Mouse (Mus musculus) v-Abl transformed pro-B cells (cell line): ENCODE results near the gene Slc38a3.

Source experiments
- in situ Hi-C, 2 experiments: fragments of 400-800 bp; cut with MboI; formaldehyde crosslinking; loops; one replicate each; pipeline ENCODE4 v1.15.1; 2025; ENCODE audit not compliant: unreplicated experiment in 2 of 2

Slc38a3 gene

GRCm38 (mm10) chr9:107627387-107628255, 41.7 kb downstream of the Slc38a3 start:
- in situ Hi-C loops, result loop anchor here in 1 of 2 experiments (25.0 kb wide), 1 partner anchor 435 kb away; the partner anchor contains the start of gene Amigo3

GRCm38 (mm10) chr9:107626844-107627277, 42.5 kb downstream of the Slc38a3 start:
- in situ Hi-C loops, result loop anchor here in 1 of 2 experiments (25.0 kb wide), 1 partner anchor 435 kb away; the partner anchor contains the start of gene Amigo3

DNA sequence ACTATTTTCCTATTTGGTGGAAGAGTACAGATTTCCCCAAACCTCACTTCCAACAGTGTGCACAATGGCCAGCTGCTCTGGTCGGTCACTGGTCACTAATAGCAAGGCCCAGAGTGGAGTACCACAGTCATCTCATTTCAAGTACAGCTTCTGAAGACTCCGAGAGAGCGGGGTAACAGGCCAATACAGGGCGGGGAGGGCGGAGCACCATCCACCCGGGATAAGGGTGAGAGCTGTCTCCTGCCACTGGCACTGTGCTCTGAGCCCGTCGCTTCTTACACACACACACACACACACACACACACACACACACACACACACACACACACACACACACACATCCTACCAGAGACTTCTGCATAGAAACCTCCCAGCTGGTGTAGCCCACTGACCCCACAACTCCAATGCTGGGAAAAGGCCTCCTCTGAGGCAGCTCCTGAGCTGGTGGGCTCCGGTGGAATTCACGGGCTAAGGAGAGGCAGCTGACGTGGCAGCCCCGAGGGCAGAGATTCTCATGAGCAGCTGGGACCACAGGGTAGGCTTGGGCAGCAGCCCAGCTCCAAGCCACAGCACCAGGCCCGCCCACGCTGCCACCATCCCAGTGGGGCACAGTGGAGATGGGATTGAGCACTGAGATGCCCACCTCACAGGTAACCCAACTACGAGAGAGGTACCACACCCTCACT, 43.0 kb downstream of the Slc38a3 start:
- in situ Hi-C loops, result loop anchor here in 1 of 2 experiments (25.0 kb wide), 1 partner anchor 436 kb away; the partner anchor contains the start of gene Amigo3

- in situ Hi-C loops, result loop anchor here in 1 of 2 experiments (25.0 kb wide), 1 partner anchor 437 kb away; the partner anchor contains the start of gene Amigo3
Observed at GRCm38 (mm10) chr9:107625351-107626128, 43.8 kb downstream of the Slc38a3 start.

DNA sequence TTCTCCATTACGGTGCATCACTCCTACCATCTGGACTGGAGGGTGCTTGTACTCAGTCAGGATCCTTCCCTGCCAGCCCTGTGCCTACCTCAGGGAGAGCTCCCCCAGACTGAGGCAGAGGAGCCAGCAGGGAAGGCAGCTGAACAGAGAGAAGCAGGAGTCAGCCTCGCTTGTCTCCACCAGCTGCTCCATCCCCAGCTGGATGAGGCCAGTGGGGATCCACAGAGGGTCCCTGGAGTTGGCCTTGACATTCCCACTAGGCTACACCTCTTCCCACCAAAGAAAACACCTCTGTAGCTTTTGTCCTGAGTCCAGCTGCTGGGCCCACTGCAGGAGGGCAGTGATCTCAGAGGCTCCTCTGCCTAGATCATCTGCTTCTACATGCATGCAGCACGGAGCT, 44.4 kb downstream of the Slc38a3 start:
- in situ Hi-C loops, result loop anchor here in 1 of 2 experiments (25.0 kb wide), 1 partner anchor 437 kb away; the partner anchor contains the start of gene Amigo3

DNA sequence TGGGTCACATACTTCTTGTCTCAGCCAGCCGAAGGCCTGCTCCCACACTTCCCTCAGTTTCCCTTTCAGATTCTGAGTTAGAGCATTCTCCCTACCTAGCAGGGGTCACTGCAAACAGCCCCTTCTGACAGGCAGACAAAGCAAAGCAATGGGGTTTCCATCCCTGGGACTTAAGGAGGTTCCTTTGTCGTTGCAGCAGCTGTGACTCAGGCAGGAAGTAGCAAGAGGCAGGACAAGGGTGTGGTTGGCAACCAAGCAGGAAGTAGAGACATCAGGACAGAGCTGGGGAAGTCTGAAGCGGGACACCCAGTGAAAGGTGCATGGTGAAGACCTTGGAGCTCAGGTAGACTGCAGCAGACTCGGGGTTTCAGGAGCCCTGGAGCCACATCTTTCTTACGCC, 44.8 kb downstream of the Slc38a3 start:
- in situ Hi-C loops, result no loop called here

DNA sequence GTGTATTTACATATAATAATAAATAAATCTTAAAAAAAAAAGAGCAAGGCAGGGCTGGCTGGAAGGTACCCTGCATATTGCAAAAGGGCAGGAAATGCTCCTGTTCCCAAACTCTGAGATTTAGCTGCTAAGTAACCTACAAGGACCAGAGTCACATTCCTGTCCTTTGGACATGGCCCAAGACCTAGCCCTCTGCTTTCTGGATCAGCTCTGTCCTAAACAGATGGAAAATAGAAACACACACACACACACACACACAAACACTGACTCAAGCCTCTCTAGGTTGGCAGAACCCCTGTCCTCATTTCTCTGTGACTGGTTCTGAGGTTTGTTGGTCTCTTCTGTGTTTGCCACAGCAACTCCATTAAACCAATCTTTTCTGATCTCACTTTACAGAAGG, 48.4 kb downstream of the Slc38a3 start:
- in situ Hi-C loops, result no loop called here

- in situ Hi-C loops, result no loop called here
Observed at GRCm38 (mm10) chr9:107619546-107619879, 49.8 kb downstream of the Slc38a3 start.

GRCm38 (mm10) chr9:107618778-107619545, 50.4 kb downstream of the Slc38a3 start:
- in situ Hi-C loops, result no loop called here

GRCm38 (mm10) chr9:107618098-107618497, 51.2 kb downstream of the Slc38a3 start:
- in situ Hi-C loops, result no loop called here

GRCm38 (mm10) chr9:107617461-107617860, 51.9 kb downstream of the Slc38a3 start:
- in situ Hi-C loops, result no loop called here

DNA sequence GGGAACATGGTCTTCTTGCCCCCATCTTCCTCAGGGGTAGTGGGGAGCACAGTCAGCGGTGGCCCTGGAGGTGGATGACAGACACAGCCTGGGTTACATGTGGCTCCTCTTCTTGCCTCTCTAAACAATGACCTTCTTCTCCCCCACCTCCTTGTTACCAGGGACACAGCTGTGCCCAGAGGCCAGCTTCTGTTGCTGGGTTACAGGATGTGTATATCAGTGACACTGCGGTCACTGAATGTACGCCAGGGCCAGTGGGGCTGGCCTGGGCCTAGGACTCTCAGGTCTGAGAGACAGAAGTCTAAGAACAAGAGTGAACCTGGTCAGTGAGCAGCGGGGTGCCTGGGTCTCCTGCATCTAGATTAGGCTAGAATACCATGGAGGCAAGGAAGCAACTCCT, 54.3 kb downstream of the Slc38a3 start:
- in situ Hi-C loops, result no loop called here

DNA sequence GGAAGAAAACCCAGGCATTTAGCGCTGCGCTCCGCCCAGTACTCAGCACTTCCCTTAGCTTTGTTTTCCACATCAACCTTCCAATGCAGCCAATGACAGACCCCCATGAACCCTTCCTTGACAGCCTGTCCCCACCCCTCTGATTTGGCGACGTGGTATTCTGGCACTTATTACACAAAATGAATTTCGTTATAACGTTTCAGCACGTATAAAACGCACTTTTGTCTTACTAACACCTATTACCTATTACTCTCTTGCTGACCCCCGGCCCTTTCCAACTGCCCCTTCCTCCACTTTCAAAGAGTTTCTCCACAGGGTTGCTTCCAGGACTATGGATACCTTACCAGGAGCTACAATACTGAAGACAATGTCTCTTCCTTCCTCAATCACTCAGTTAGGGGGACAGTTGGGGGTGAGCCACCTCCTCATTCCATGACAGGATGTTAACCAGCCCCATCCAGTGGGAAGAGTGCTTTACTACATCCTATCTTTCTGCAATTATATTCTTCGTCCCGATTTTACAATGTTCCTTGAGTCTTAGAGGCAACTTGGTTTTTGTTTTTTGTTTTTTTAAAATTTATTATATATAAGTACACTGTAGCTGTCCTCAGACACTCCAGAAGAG, 56.3 kb downstream of the Slc38a3 start:
- in situ Hi-C loops, result no loop called here

- in situ Hi-C loops, result no loop called here
Observed at GRCm38 (mm10) chr9:107612191-107612944, 57.0 kb downstream of the Slc38a3 start.

DNA sequence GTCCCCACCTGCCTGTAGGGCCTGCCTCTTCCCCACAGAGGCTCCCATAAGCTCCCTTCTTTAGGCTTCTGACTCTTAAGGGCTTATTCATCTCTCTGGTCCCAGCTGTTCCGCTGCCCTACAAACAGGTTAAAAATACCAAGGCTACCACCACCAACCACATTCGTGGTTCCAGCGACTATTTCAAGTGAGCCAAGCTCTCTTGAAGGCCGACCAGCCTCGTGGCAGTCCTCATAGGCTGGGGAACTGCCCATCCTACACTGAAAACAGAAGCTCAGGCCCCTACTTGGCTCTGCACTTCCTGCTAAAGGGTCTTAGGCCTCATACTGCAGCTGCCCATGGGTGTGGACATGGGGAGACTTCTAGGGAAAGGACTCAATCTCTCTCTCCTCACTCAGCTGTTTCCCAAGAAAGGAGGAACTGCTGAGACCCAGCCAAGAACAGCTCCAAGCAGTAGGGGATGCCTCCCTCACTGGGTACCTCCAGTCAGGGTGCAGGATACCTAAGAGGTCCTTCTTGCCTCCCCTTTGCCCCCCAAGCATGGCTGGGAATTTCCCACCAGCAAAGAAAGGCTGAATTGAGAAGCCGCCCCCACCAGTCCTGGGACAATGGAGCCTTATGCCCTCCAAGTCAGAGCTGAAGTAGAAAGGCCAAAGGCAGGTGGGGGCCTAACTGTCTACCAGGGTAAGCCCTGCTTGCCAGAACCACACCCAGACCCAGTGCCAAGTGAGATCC, 57.7 kb downstream of the Slc38a3 start:
- in situ Hi-C loops, result no loop called here

DNA sequence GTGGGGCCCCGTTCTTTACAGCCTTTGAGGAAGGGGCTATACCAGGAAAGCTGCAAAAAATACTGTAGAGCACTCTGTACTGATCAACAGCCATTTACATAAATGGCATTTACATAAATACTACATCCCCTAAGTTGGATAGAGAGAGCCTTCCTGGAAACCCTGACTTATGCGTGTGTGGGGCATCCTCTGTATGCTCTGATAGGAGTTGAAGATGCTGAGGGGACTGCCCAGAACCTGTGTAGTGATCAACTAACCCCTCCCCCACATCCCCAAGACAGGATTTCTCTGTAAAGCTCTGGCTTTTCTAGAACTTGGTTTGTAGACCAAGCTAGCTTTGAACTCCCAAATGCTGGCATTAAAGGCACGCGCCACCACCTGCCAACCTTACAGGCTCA, 59.9 kb downstream of the Slc38a3 start:
- in situ Hi-C loops, result loop anchor here (5.0 kb wide), 2 partner anchors 33 to 128 kb away; no protein-coding TSS in a partner anchor

DNA sequence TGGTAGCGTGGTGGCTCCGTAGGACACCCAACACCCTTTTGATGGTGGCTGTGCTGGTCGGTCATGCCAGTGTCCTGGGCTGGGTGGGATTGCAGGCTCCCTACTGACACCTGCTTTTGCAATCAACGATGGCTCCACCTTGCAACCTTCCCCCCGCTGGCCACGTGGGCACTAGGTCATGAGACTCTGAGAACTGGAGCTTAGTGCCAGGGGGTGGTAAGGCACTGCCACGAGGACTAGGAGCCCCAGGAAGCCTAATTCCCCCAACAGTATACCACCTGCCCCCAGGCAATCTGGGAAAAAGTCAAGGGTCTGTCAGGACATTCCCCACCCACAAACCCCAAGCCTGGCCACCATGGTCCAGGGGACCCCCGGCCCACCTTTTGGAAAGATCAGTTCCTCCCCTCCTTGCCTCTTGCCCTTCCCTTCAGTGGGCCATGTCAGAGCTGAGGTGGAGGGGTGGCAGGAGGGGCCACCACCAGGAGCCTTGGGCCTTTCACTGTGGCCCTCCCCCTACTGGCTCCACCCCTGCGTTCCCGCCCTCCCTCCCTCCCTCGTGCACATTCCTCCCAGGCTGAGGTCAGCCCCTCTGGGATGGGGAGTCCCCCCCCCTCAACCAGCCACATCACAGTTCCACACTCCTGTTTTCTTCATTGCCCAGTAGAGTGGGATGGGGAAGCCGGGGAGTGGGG, 60.4 kb downstream of the Slc38a3 start, which contains the start of gene Sema3b:
TSS of gene Sema3b (minus strand) at position 489 of the 692 bp plus-strand sequence.
- in situ Hi-C loops, result loop anchor here (5.0 kb wide), 2 partner anchors 33 to 128 kb away; no protein-coding TSS in a partner anchor
